Mouse (Mus musculus) midbrain, embryonic 14.5 days (tissue): Measurements from ENCODE around the gene Adora2b. TPM values are rescaled to one million over a fixed set of nuclear protein-coding genes. Genes with fewer than 3 reads are reported as not detected.
"Not testable (repeated sequence)": the region's sequence is repeated elsewhere in the genome, so short reads cannot be mapped to it uniquely, and the experiment has no call there.

Experiments used
- ATAC-seq: fragments of 200-750 bp; cut with Nextera tagmentation; 2 replicates; pipeline ENCODE4 v1.8.0; 2017; ENCODE audit warnings: moderate number of reproducible peaks, moderate library complexity; ENCODE audit not compliant: low FRiP score, low TSS enrichment
- DNase-seq: peaks from one replicate; pipeline ENCODE4 v3.0.0-alpha.2; 2015
- H3K27ac ChIP-seq: fragments of 300-500 bp; sonication (generic); replicated peaks from 2 replicates; pipeline ENCODE4 v1.5.1; 2014; ENCODE audit warnings: mild to moderate bottlenecking, low read depth, low read length, moderate library complexity
- H3K27me3 ChIP-seq: fragments of 300-500 bp; sonication (generic); 2 replicates; pipeline ENCODE4 v1.6.1; 2014; ENCODE audit warnings: low read length, control low read depth, mixed read lengths; ENCODE audit not compliant: control insufficient read depth, insufficient read depth
- H3K36me3 ChIP-seq: fragments of 300-500 bp; sonication (generic); 2 replicates; pipeline ENCODE4 v1.6.1; 2014; ENCODE audit warnings: low read length, control low read depth; ENCODE audit not compliant: control insufficient read depth, insufficient read depth
- H3K4me1 ChIP-seq: fragments of 300-500 bp; sonication (generic); 2 replicates; pipeline ENCODE4 v1.6.1; 2014; ENCODE audit warnings: mild to moderate bottlenecking, antibody characterized with exemption, low read length, control low read depth; ENCODE audit not compliant: control insufficient read depth, insufficient read depth
- H3K4me2 ChIP-seq: fragments of 300-500 bp; sonication (generic); 2 replicates; pipeline ENCODE4 v1.6.1; 2014; ENCODE audit warnings: mild to moderate bottlenecking, low read length, moderate library complexity
- H3K4me3 ChIP-seq: fragments of 300-500 bp; sonication (generic); replicated peaks from 2 replicates; pipeline ENCODE4 v1.5.1; 2014; ENCODE audit warnings: low read depth, low read length
- H3K9ac ChIP-seq: fragments of 300-500 bp; sonication (generic); replicated peaks from 2 replicates; pipeline ENCODE4 v1.6.1; 2014; ENCODE audit warnings: mild to moderate bottlenecking, low read length, moderate library complexity
- H3K9me3 ChIP-seq: fragments of 300-500 bp; sonication (generic); 2 replicates; pipeline ENCODE4 v1.6.1; 2016; ENCODE audit warnings: low read length, control low read depth, mixed read lengths; ENCODE audit not compliant: control insufficient read depth
- WGBS: fragments of 180-500 bp; shearing (Covaris S2); extraction: QIAGEN DNeasy Blood & Tissue Kit; methylation state at CpG from one replicate; pipeline ENCODE4 v1.1.7; 2014; 5-methylcytosine and 5-hydroxymethylcytosine counted together
- polyA plus RNA-seq: library from polyadenylated mRNA; unstranded; fragments of >200 nt; fragmentation: Nextera tagmentation; extraction: Ambion mirVana; gene quantifications from 2 replicates; pipeline ENCODE4 v1.2.1, GENCODE M21; 2014

The Adora2b gene
- polyA plus RNA-seq, 1 experiment from 2014 or later, result 3.1 TPM

- no peak for DNase-seq
- H3K9ac ChIP-seq, result no peak overlapping the region
- no peaks in the 10 kb centered on the region for H3K9me3 ChIP-seq
- ATAC-seq, result no peak
- H3K27me3 ChIP-seq, result no peaks in the 10 kb centered on the region
- no peak overlapping the region for H3K4me3 ChIP-seq
- no peaks in the 10 kb centered on the region for H3K36me3 ChIP-seq
- WGBS, result 80% methylated on average over 8 of the region's 8 CpGs
- H3K4me1 ChIP-seq, result peaks cover 15% of the 10 kb centered on the region; the same call in 1 of the 2 replicates
- no peak overlapping the region for H3K4me2 ChIP-seq
- H3K27ac ChIP-seq, result no peak overlapping the region
Observed at GRCm38 (mm10) chr11:62268381-62268780, 19.6 kb downstream of the Adora2b start.

GRCm38 (mm10) chr11:62269097-62269496, 20.3 kb downstream of the Adora2b start:
- H3K4me1 ChIP-seq, result peaks cover 15% of the 10 kb centered on the region; the same call in 1 of the 2 replicates
- H3K27ac ChIP-seq, result no peak overlapping the region
- H3K4me2 ChIP-seq, result no peak overlapping the region
- H3K9me3 ChIP-seq, result no peaks in the 10 kb centered on the region
- no peak overlapping the region for H3K9ac ChIP-seq
- WGBS, result 81% methylated on average over 12 of the region's 12 CpGs
- DNase-seq (no peak), ATAC-seq (no peak)
- no peaks in the 10 kb centered on the region for H3K27me3 ChIP-seq
- H3K4me3 ChIP-seq, result no peak overlapping the region
- no peaks in the 10 kb centered on the region for H3K36me3 ChIP-seq

DNA sequence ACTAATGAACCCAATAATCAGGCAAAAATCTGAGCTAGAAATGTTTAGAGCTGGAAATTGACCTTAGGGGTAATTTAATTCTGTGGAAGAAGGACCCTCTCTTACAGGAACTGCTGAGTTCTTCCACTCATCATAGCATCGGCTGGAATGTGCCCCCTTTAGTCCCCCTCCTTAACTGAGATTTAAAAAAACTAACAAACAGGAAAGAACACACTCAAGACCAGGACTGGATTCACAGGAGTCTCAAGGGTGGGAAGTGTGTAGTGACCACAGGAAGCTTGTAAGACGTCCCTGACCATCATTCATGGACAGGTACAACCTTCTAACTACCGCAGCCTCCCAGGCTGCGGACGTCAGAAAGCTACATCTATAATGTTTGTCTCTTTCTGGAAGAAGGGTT, 22.1 kb downstream of the Adora2b start:
- Histone ChIP-seq H3K36me3 (no peaks in the 10 kb centered on the region), H3K27ac (no peak overlapping the region), H3K9me3 (no peaks in the 10 kb centered on the region), H3K4me1 (0 out of 2 replicates have a peak, but pooled peaks cover 9% of the 10 kb centered on the region), H3K27me3 (no peaks in the 10 kb centered on the region), H3K9ac (no peak overlapping the region), H3K4me3 (no peak overlapping the region), H3K4me2 (no peak overlapping the region)
- no peak for ATAC-seq
- peak; percentile 10 for DNase-seq
- 61% methylated on average over 5 of the region's 5 CpGs for WGBS

DNA sequence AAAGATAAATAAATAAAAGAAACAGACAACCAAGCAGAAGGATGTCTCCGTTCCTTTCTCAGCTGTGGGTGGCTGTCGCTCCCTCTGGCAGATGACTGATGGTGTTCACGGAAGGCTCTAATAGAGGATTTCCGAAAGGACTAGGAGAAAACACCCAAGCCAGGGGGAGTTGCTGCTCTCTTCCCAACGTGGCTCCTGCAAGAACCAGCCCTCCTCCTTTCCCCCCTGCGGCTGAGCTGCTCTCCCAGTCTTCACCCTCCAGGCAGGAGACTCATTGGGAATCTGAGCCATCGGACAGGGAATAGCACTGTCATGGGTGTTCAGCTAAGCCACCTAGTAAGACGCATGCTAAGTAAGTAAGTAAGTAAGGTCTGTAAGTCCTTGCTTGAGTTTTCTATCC, 28.3 kb downstream of the Adora2b start:
- H3K27ac ChIP-seq, result no peak overlapping the region
- no peaks in the 10 kb centered on the region for H3K9me3 ChIP-seq
- DNase-seq, result no peak
- no peak overlapping the region for H3K4me3 ChIP-seq
- no peaks in the 10 kb centered on the region for H3K27me3 ChIP-seq
- H3K4me2 ChIP-seq, result no peak overlapping the region
- H3K9ac ChIP-seq, result no peak overlapping the region
- no peaks in the 10 kb centered on the region for H3K36me3 ChIP-seq
- WGBS, result 64% methylated on average over 8 of the region's 8 CpGs
- ATAC-seq, result no peak
- H3K4me1 ChIP-seq, result peaks cover 1% of the 10 kb centered on the region

GRCm38 (mm10) chr11:62278027-62278426, 29.2 kb downstream of the Adora2b start:
- H3K9me3 ChIP-seq, result no peaks in the 10 kb centered on the region
- H3K36me3 ChIP-seq, result no peaks in the 10 kb centered on the region
- ATAC-seq (no peak), DNase-seq (peak; percentile 76)
- H3K4me1 ChIP-seq, result peaks cover 8% of the 10 kb centered on the region
- WGBS, result 30% methylated on average over 5 of the region's 5 CpGs
- H3K27ac ChIP-seq, result no peak overlapping the region
- no peak overlapping the region for H3K4me3 ChIP-seq
- H3K9ac ChIP-seq, result no peak overlapping the region
- no peaks in the 10 kb centered on the region for H3K27me3 ChIP-seq
- no peak overlapping the region for H3K4me2 ChIP-seq

DNA sequence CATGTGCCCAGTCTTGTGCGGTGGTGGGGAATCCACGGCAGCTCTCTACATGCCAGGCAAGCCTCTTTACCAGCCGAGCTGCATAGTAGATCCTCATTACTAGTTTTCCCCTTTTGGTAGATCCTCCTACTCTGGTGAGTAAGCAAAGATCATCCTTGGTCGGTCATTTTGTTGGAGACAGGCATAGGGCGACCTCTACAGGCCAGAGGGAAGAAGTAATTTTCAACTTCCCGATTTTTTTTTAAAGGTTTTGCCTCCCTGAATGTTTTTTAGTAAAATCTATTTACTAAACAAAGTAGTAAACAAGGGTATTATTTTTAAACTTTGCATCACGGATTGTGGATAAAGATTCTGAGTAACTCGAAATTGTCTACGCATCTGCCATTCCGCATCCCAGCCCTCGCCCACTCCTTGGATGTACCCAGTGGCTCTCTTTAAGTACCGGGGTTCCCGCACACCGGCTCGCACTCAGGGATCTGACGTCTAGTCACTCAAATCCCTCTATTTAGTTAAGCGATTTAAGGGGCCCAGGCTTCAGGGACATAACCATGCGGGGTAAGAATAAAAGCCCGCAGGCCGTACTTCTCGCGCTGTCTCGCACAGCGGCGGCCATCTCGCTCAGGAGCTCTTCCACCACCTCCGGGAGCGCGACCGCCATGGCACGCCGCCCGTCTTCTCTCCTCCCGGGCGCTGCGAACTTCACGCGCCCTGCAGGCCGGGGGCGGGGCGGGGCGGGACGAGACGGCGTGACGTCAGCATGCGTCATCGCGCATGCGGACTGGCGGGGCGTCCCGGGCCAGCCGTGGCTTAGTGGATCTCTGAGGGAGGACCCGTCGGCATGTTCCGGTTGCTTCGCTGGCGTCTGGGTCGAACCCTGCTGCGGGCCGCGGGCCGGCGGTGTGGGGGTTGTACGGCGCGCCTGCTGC, 32.2 kb downstream of the Adora2b start, which contains the start of the genes Zswim7 and Ttc19:
Gene Zswim7, minus strand, starts transcription at position 701 of the 926 bp plus-strand sequence.
Gene Ttc19, plus strand, starts transcription at position 799 of the 926 bp plus-strand sequence.
- ATAC-seq (peak; percentile 97), DNase-seq (peak; percentile 97)
- WGBS, result under 1% methylated on average over 65 of the region's 68 CpGs
- H3K4me2 ChIP-seq, result peak within 1 kb of the TSS; percentile 77
- H3K27ac ChIP-seq, result peak within 1 kb of the TSS; percentile 87
- peaks cover 18% of the 10 kb centered on the region for H3K36me3 ChIP-seq
- H3K9me3 ChIP-seq, result no peaks in the 10 kb centered on the region
- peak within 1 kb of the TSS; percentile 78 for H3K4me3 ChIP-seq
- peaks cover 8% of the 10 kb centered on the region for H3K4me1 ChIP-seq
- peak within 1 kb of the TSS; percentile 87 for H3K9ac ChIP-seq
- H3K27me3 ChIP-seq, result no peaks in the 10 kb centered on the region

- under 1% methylated on average over 57 of the region's 57 CpGs for WGBS
- H3K4me3 ChIP-seq, result peak overlapping the region; percentile 78
- H3K36me3 ChIP-seq, result peaks cover 24% of the 10 kb centered on the region
- peak; percentile 76 for DNase-seq
- H3K9me3 ChIP-seq, result no peaks in the 10 kb centered on the region
- no peaks in the 10 kb centered on the region for H3K27me3 ChIP-seq
- ATAC-seq, result peak; percentile 76
- peaks cover 8% of the 10 kb centered on the region for H3K4me1 ChIP-seq
- H3K9ac ChIP-seq, result peak overlapping the region; percentile 87
- peak overlapping the region; percentile 77 for H3K4me2 ChIP-seq
- peak overlapping the region; percentile 87 for H3K27ac ChIP-seq
Observed at GRCm38 (mm10) chr11:62281601-62281997, 32.8 kb downstream of the Adora2b start.

- not testable (repeated sequence) for H3K9ac ChIP-seq, H3K27ac ChIP-seq, H3K9me3 ChIP-seq, ATAC-seq, H3K27me3 ChIP-seq, H3K4me1 ChIP-seq, H3K4me2 ChIP-seq, DNase-seq, H3K4me3 ChIP-seq
- peaks cover 45% of the 10 kb centered on the region for H3K36me3 ChIP-seq
- WGBS, result 94% methylated on average over 3 of the region's 3 CpGs
Observed at GRCm38 (mm10) chr11:62284020-62284419, 35.2 kb downstream of the Adora2b start.
